Mouse (Mus musculus): ENCODE results near the gene Ccdc138. TPM values are rescaled to one million over a fixed set of nuclear protein-coding genes. Genes with fewer than 3 reads are reported as not detected.
A peak's percentile ranks its signal among the peaks of the same experiment; 100 is the strongest.

Ccdc138 gene
- polyA plus RNA-seq (2012; rRNA removed) = 3.8 and 4.9 TPM in 2 replicates
- 5.9 and 6.5 TPM in 2 replicates for polyA plus RNA-seq (2014; fragmentation: Nextera tagmentation; extraction: Ambion mirVana)

GRCm38 (mm10) chr10:58497320-58498284 lies at the start of gene Ccdc138:
Gene Ccdc138 (plus strand): TSS chr10:58497948.
- no peak for TF ChIP-seq POLR2A (IDR thresholded peaks at IDR 0.05; ENCODE audit: borderline replicate concordance, extremely low read depth, insufficient read depth, insufficient read length)
- H3K4me3 ChIP-seq (replicated peaks; ENCODE audit: low read length) = peak within 1 kb of the TSS; percentile 73
- H3K9me3 ChIP-seq (ENCODE audit: control insufficient read depth, low read length) = no peaks in the 10 kb centered on the region
- peak within 1 kb of the TSS; percentile 89 for H3K27ac ChIP-seq (replicated peaks; ENCODE audit: low read depth, low read length)
- no peaks in the 10 kb centered on the region for H3K27me3 ChIP-seq (ENCODE audit: control insufficient read depth, insufficient read depth, low read length)
- 2% methylated on average over 50 of the region's 50 CpGs for WGBS
- peaks cover 22% of the 10 kb centered on the region for H3K36me3 ChIP-seq (ENCODE audit: control insufficient read depth, insufficient read depth, low read length)
- peak within 1 kb of the TSS; percentile 73 for H3K9ac ChIP-seq (ENCODE audit: low read depth, low read length, severe bottlenecking)
- peak; percentile 98 for ATAC-seq (ENCODE audit: low FRiP score, low read depth)
- peak; percentile 91 for DNase-seq (ENCODE audit: low spot score)
- peaks cover 10% of the 10 kb centered on the region for H3K4me1 ChIP-seq (ENCODE audit: control insufficient read depth, insufficient read depth, low read length)
- peak within 1 kb of the TSS; percentile 60 for H3K4me2 ChIP-seq (replicated peaks; ENCODE audit: low read depth, low read length, severe bottlenecking)

DNA sequence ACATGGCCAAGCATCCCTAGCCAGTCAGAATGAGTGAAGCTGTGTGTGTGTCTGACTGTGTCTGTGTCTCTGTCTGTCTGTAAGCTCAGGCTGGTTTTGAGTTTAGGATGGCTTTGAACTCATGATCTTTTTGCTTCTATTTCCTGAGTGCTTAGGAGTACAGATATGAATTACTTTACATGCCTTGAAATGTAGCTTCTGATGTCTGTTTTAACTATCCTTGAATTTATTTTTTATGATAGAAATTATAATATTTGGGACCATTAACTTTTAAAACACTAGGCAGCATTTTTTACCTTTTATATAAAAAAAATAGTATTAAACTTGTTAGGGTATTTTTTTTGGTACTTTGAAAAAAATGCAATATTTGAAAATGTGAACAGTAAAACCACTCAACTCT lies 46.2 kb upstream of the Ccdc138 start:
- no peaks in the 10 kb centered on the region for H3K9me3 ChIP-seq (ENCODE audit: control insufficient read depth, low read length)
- no peak for ATAC-seq (ENCODE audit: low FRiP score, low read depth)

GRCm38 (mm10) chr10:58452185-58452584 lies 45.6 kb upstream of the Ccdc138 start:
- Histone ChIP-seq H3K4me1 (ENCODE audit: control insufficient read depth, insufficient read depth, low read length) (peaks cover 2% of the 10 kb centered on the region; the same call in 1 of the 2 replicates), H3K27ac (replicated peaks; ENCODE audit: low read depth, low read length) (no peak overlapping the region), H3K4me2 (replicated peaks; ENCODE audit: low read depth, low read length, severe bottlenecking) (no peak overlapping the region), H3K4me3 (replicated peaks; ENCODE audit: low read length) (no peak overlapping the region), H3K9me3 (ENCODE audit: control insufficient read depth, low read length) (no peaks in the 10 kb centered on the region), H3K27me3 (ENCODE audit: control insufficient read depth, insufficient read depth, low read length) (no peaks in the 10 kb centered on the region), H3K9ac (ENCODE audit: low read depth, low read length, severe bottlenecking) (no peak overlapping the region), H3K36me3 (ENCODE audit: control insufficient read depth, insufficient read depth, low read length) (peaks cover 38% of the 10 kb centered on the region)
- DNase-seq (ENCODE audit: low spot score) (no peak), ATAC-seq (ENCODE audit: low FRiP score, low read depth) (no peak)
- WGBS = 91% methylated on average over 1 of the region's 1 CpGs
- TF ChIP-seq POLR2A (IDR thresholded peaks at IDR 0.05; ENCODE audit: borderline replicate concordance, extremely low read depth, insufficient read depth, insufficient read length) = no peak

More for the DNA sequence above, 46.2 kb upstream of the Ccdc138 start:
- Histone ChIP-seq H3K4me1 (ENCODE audit: control insufficient read depth, insufficient read depth, low read length) (peaks cover 2% of the 10 kb centered on the region; the same call in 1 of the 2 replicates), H3K36me3 (ENCODE audit: control insufficient read depth, insufficient read depth, low read length) (peaks cover 36% of the 10 kb centered on the region), H3K4me3 (replicated peaks; ENCODE audit: low read length) (no peak overlapping the region), H3K27ac (replicated peaks; ENCODE audit: low read depth, low read length) (no peak overlapping the region), H3K27me3 (ENCODE audit: control insufficient read depth, insufficient read depth, low read length) (no peaks in the 10 kb centered on the region), H3K9ac (ENCODE audit: low read depth, low read length, severe bottlenecking) (no peak overlapping the region), H3K4me2 (replicated peaks; ENCODE audit: low read depth, low read length, severe bottlenecking) (no peak overlapping the region)
- no peak for DNase-seq (ENCODE audit: low spot score)
- TF ChIP-seq POLR2A (IDR thresholded peaks at IDR 0.05; ENCODE audit: borderline replicate concordance, extremely low read depth, insufficient read depth, insufficient read length) = no peak

DNA sequence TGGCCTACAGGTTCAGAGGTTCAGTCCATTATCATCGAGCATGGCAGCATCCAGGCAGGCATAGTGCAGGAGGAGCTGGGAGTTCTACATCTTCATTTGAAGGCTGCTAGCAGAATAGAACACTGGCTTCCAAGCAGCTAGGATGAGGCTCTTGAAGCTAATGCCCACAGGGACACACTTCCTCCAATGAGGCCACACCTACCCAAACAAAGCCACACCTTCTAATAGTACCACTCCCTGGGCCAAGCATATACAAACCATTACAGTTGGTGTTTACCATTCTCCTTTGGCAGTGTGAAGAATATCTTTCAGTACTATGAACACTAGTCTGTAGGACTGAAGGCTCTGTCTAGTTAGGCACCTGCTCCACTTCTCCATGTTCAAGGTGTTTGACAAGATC lies 37.9 kb upstream of the Ccdc138 start:
- Histone ChIP-seq H3K9me3 (ENCODE audit: control insufficient read depth, low read length) (no peaks in the 10 kb centered on the region), H3K4me1 (ENCODE audit: control insufficient read depth, insufficient read depth, low read length) (no peaks in the 10 kb centered on the region), H3K27ac (replicated peaks; ENCODE audit: low read depth, low read length) (no peak overlapping the region), H3K4me3 (replicated peaks; ENCODE audit: low read length) (no peak overlapping the region), H3K9ac (ENCODE audit: low read depth, low read length, severe bottlenecking) (no peak overlapping the region), H3K27me3 (ENCODE audit: control insufficient read depth, insufficient read depth, low read length) (no peaks in the 10 kb centered on the region), H3K36me3 (ENCODE audit: control insufficient read depth, insufficient read depth, low read length) (peaks cover 73% of the 10 kb centered on the region), H3K4me2 (replicated peaks; ENCODE audit: low read depth, low read length, severe bottlenecking) (no peak overlapping the region)
- ATAC-seq (ENCODE audit: low FRiP score, low read depth) (no peak), DNase-seq (ENCODE audit: low spot score) (no peak)
- TF ChIP-seq POLR2A (IDR thresholded peaks at IDR 0.05; ENCODE audit: borderline replicate concordance, extremely low read depth, insufficient read depth, insufficient read length) = no peak
- 92% methylated on average over 1 of the region's 1 CpGs for WGBS

DNA sequence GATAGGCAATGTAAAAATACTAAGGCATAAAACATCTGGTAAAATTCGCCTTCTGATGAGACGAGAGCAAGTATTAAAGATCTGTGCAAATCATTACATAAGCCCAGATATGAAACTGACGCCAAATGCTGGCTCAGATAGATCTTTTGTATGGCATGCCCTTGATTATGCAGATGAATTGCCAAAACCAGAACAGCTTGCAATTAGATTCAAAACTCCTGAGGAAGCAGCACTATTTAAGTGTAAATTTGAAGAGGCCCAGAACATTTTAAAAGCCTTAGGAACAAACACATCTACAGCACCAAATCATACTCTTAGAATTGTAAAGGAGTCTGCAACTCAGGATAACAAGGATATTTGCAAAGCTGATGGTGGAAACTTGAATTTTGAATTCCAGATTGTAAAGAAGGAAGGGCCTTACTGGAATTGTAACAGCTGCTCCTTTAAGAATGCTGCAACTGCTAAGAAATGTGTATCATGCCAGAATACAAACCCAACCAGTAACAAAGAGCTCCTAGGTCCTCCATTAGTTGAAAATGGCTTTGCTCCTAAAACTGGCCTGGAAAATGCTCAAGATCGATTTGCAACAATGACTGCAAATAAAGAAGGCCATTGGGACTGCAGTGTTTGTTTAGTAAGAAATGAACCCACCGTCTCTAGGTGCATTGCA lies 20.5 kb upstream of the Ccdc138 start:
- Histone ChIP-seq H3K27ac (replicated peaks; ENCODE audit: low read depth, low read length) (no peak overlapping the region), H3K4me2 (replicated peaks; ENCODE audit: low read depth, low read length, severe bottlenecking) (no peak overlapping the region), H3K27me3 (ENCODE audit: control insufficient read depth, insufficient read depth, low read length) (no peaks in the 10 kb centered on the region), H3K9me3 (ENCODE audit: control insufficient read depth, low read length) (no peaks in the 10 kb centered on the region), H3K36me3 (ENCODE audit: control insufficient read depth, insufficient read depth, low read length) (peaks cover 67% of the 10 kb centered on the region), H3K4me3 (replicated peaks; ENCODE audit: low read length) (no peak overlapping the region), H3K9ac (ENCODE audit: low read depth, low read length, severe bottlenecking) (no peak overlapping the region), H3K4me1 (ENCODE audit: control insufficient read depth, insufficient read depth, low read length) (no peaks in the 10 kb centered on the region)
- TF ChIP-seq POLR2A (IDR thresholded peaks at IDR 0.05; ENCODE audit: borderline replicate concordance, extremely low read depth, insufficient read depth, insufficient read length) = no peak
- ATAC-seq (ENCODE audit: low FRiP score, low read depth) (no peak), DNase-seq (ENCODE audit: low spot score) (no peak)
- 94% methylated on average over 5 of the region's 5 CpGs for WGBS

Data from limb, embryonic 14.5 days (tissue).